Mouse (Mus musculus) lung, embryonic 14.5 days (tissue): Measurements from ENCODE around the gene C1qtnf1. TPM values are rescaled to one million over a fixed set of nuclear protein-coding genes. Genes with fewer than 3 reads are reported as not detected.

Experiments
- ATAC-seq: fragments of 200-750 bp; cut with Nextera tagmentation; 2 replicates; pipeline ENCODE4 v1.8.0; 2017; ENCODE audit warnings: mild to moderate bottlenecking, moderate TSS enrichment, moderate library complexity; ENCODE audit not compliant: insufficient read depth
- DNase-seq: peaks from one replicate; pipeline ENCODE4 v3.0.0-alpha.2; 2015
- H3K27ac ChIP-seq: fragments of 300-500 bp; sonication (generic); 2 replicates; pipeline ENCODE4 v1.5.1; 2014; ENCODE audit warnings: low read depth, mild to moderate bottlenecking, moderate library complexity
- H3K27me3 ChIP-seq: fragments of 300-500 bp; sonication (generic); 2 replicates; pipeline ENCODE4 v1.6.1; 2014; ENCODE audit warnings: low read length, control low read depth; ENCODE audit not compliant: insufficient read depth
- H3K36me3 ChIP-seq: fragments of 300-500 bp; sonication (generic); 2 replicates; pipeline ENCODE4 v1.6.1; 2014; ENCODE audit warnings: control low read depth; ENCODE audit not compliant: insufficient read depth
- H3K4me1 ChIP-seq: fragments of 300-500 bp; sonication (generic); 2 replicates; pipeline ENCODE4 v1.6.1; 2014; ENCODE audit warnings: antibody characterized with exemption, control low read depth; ENCODE audit not compliant: insufficient read depth
- H3K4me2 ChIP-seq: fragments of 300-500 bp; sonication (generic); 2 replicates; pipeline ENCODE4 v1.6.1; 2014; ENCODE audit warnings: mild to moderate bottlenecking
- H3K4me3 ChIP-seq: fragments of 300-500 bp; sonication (generic); 2 replicates; pipeline ENCODE4 v1.5.1; 2014; ENCODE audit warnings: low read depth, low read length
- H3K9ac ChIP-seq: fragments of 300-500 bp; sonication (generic); 2 replicates; pipeline ENCODE4 v1.6.1; 2014
- H3K9me3 ChIP-seq: fragments of 300-500 bp; sonication (generic); 2 replicates; pipeline ENCODE4 v1.6.1; 2016; ENCODE audit warnings: low read depth, low read length, control low read depth
- CTCF ChIP-seq: IDR thresholded peaks from 2 replicates; pipeline ENCODE4 v1.5.1; 2016; ENCODE audit warnings: antibody characterized with exemption, low read depth
- WGBS: fragments of 180-500 bp; shearing (Covaris S2); extraction: QIAGEN DNeasy Blood & Tissue Kit; methylation state at CpG from one replicate; pipeline ENCODE4 v1.1.7; 2014; 5-methylcytosine and 5-hydroxymethylcytosine counted together
- polyA plus RNA-seq: library from polyadenylated mRNA; unstranded; fragments of >200 nt; fragmentation: Nextera tagmentation; extraction: Ambion mirVana; gene quantifications from 2 replicates; pipeline ENCODE4 v1.2.1, GENCODE M21; 2014

Gene C1qtnf1
- polyA plus RNA-seq, 1 experiment from 2014 or later: 7.7 TPM

GRCm38 (mm10) chr11:118436471-118436935 is 8.5 kb downstream of the C1qtnf1 start:
- Histone ChIP-seq H3K4me1 (peaks cover 13% of the 10 kb centered on the region; the same call in 1 of the 2 replicates), H3K27me3 (no peaks in the 10 kb centered on the region), H3K9ac (no peak overlapping the region), H3K4me3 (no peak overlapping the region), H3K4me2 (no peak overlapping the region), H3K36me3 (no peaks in the 10 kb centered on the region), H3K27ac (no peak overlapping the region), H3K9me3 (no peaks in the 10 kb centered on the region)
- 31% methylated on average over 6 of the region's 6 CpGs for WGBS
- ATAC-seq (no peak), DNase-seq (peak; percentile 35)
- peak; percentile 35 for TF ChIP-seq CTCF

- Histone ChIP-seq H3K27ac (peak overlapping the region; percentile 7; the same call in 1 of the 2 replicates), H3K9me3 (no peaks in the 10 kb centered on the region), H3K27me3 (no peaks in the 10 kb centered on the region), H3K4me2 (no peak overlapping the region), H3K4me1 (peaks cover 5% of the 10 kb centered on the region; the same call in 1 of the 2 replicates), H3K36me3 (no peaks in the 10 kb centered on the region), H3K9ac (no peak overlapping the region), H3K4me3 (no peak overlapping the region)
- 29% methylated on average over 11 of the region's 11 CpGs for WGBS
- TF ChIP-seq CTCF: no peak
- DNase-seq (peak; percentile 43), ATAC-seq (no peak)
Measured at GRCm38 (mm10) chr11:118438665-118439414, 10.8 kb downstream of the C1qtnf1 start.

- no peak for TF ChIP-seq CTCF
- H3K27ac ChIP-seq: no peak overlapping the region
- H3K4me2 ChIP-seq: no peak overlapping the region
- no peak for DNase-seq
- H3K36me3 ChIP-seq: no peaks in the 10 kb centered on the region
- 42% methylated on average over 13 of the region's 13 CpGs for WGBS
- 0 out of 2 replicates have a peak, but pooled peaks cover 2% of the 10 kb centered on the region for H3K4me1 ChIP-seq
- peak; percentile 2; the same call in 1 of the 2 replicates for ATAC-seq
- no peaks in the 10 kb centered on the region for H3K9me3 ChIP-seq
- H3K9ac ChIP-seq: no peak overlapping the region
- H3K27me3 ChIP-seq: no peaks in the 10 kb centered on the region; the same call in 1 of the 2 replicates
- no peak overlapping the region for H3K4me3 ChIP-seq
Measured at GRCm38 (mm10) chr11:118442691-118443090, 14.7 kb downstream of the C1qtnf1 start.

- DNase-seq (peak; percentile 93), ATAC-seq (peak; percentile 33; the same call in 1 of the 2 replicates)
- peak; percentile 94 for TF ChIP-seq CTCF
- no peak overlapping the region for H3K4me3 ChIP-seq
- no peak overlapping the region for H3K27ac ChIP-seq
- H3K4me1 ChIP-seq: 0 out of 2 replicates have a peak, but pooled peaks cover under 1% of the 10 kb centered on the region
- H3K4me2 ChIP-seq: no peak overlapping the region
- WGBS: 29% methylated on average over 11 of the region's 11 CpGs
- no peak overlapping the region for H3K9ac ChIP-seq
- no peaks in the 10 kb centered on the region for H3K9me3 ChIP-seq
- no peaks in the 10 kb centered on the region; the same call in 1 of the 2 replicates for H3K27me3 ChIP-seq
- H3K36me3 ChIP-seq: 0 out of 2 replicates have a peak, but pooled peaks cover 3% of the 10 kb centered on the region
Measured at GRCm38 (mm10) chr11:118443201-118443970, 15.4 kb downstream of the C1qtnf1 start.

GRCm38 (mm10) chr11:118445843-118446242 is 17.8 kb downstream of the C1qtnf1 start:
- DNase-seq: peak; percentile 93
- WGBS: 12% methylated on average over 3 of the region's 3 CpGs
- no peaks in the 10 kb centered on the region for H3K4me1 ChIP-seq
- peak; percentile 74; the same call in 1 of the 2 replicates for ATAC-seq
- 0 out of 2 replicates have a peak, but pooled peaks cover 5% of the 10 kb centered on the region for H3K36me3 ChIP-seq
- H3K27me3 ChIP-seq: no peaks in the 10 kb centered on the region; the same call in 1 of the 2 replicates
- peak; percentile 98 for TF ChIP-seq CTCF
- H3K9me3 ChIP-seq: no peaks in the 10 kb centered on the region
- H3K4me3 ChIP-seq: no peak overlapping the region
- no peak overlapping the region for H3K27ac ChIP-seq
- H3K4me2 ChIP-seq: no peak overlapping the region
- H3K9ac ChIP-seq: no peak overlapping the region

GRCm38 (mm10) chr11:118447346-118447745 is 19.3 kb downstream of the C1qtnf1 start:
- ATAC-seq (no peak), DNase-seq (no peak)
- H3K4me1 ChIP-seq: no peaks in the 10 kb centered on the region
- H3K9me3 ChIP-seq: no peaks in the 10 kb centered on the region
- H3K27me3 ChIP-seq: no peaks in the 10 kb centered on the region; the same call in 1 of the 2 replicates
- no peak overlapping the region for H3K4me2 ChIP-seq
- H3K4me3 ChIP-seq: no peak overlapping the region
- H3K36me3 ChIP-seq: 0 out of 2 replicates have a peak, but pooled peaks cover 8% of the 10 kb centered on the region
- no peak overlapping the region for H3K27ac ChIP-seq
- no peak for TF ChIP-seq CTCF
- no peak overlapping the region for H3K9ac ChIP-seq
- WGBS: 57% methylated on average over 4 of the region's 4 CpGs
